Mouse (Mus musculus) frontal cortex, adult 2 months (tissue): Measurements from ENCODE around the gene Hivep1. TPM values are rescaled to one million over a fixed set of nuclear protein-coding genes. Genes with fewer than 3 reads are reported as not detected.

Experiments used
- DNase-seq, 2 experiments: peaks; one replicate each; pipeline ENCODE4 v3.0.0; 2022; ENCODE audit warnings: low spot score in 1 of 2; ENCODE audit errors: extremely low spot score in 1 of 2
- polyA plus RNA-seq: library from polyadenylated mRNA; depleted of rRNA; stranded (reverse); fragments of >200 nt; gene quantifications from 2 replicates; pipeline ENCODE4 v1.2.3, GENCODE M21; 2012

The Hivep1 gene
- polyA plus RNA-seq, 1 experiment: 27.7 TPM

DNA sequence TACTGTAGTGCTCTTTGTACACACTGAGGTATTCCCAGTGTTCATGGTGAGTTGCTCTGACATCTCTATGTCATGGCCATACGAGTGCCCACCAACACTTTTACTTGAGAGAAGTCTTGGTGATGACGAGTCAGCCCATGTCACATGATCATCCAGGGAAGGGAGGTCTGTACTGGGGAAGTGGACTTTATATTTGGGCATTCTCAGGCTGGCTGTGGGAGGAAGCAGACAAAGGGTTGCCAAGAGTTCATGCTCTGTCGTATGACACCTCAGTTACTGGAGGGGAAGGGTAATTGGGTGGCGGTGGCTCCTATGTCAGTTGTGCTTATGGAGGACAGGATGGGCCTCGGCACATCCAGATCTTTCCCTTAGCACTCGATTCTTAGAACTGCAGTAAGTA lies 21.5 kb downstream of the Hivep1 start:
- no peak for DNase-seq

DNA sequence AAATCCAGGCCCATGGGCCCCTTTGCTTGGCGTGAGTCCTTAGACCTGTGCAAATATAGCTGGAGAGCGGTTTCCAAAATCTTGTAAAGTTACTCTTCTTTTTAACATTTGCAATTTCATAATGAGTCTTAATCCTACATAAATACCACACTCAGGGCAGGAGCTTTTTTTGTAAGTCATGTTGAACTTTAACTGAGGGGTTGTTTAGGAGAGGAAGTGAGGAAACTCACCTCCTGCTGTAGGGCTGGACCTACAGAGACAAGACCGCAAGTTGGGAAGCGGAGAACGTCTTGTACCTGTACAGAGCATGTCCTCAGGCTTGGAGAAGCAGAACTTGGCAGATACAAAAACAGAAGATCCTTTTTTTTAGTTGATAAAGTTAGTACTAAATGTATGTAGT lies 23.7 kb downstream of the Hivep1 start:
- no peak for DNase-seq

DNA sequence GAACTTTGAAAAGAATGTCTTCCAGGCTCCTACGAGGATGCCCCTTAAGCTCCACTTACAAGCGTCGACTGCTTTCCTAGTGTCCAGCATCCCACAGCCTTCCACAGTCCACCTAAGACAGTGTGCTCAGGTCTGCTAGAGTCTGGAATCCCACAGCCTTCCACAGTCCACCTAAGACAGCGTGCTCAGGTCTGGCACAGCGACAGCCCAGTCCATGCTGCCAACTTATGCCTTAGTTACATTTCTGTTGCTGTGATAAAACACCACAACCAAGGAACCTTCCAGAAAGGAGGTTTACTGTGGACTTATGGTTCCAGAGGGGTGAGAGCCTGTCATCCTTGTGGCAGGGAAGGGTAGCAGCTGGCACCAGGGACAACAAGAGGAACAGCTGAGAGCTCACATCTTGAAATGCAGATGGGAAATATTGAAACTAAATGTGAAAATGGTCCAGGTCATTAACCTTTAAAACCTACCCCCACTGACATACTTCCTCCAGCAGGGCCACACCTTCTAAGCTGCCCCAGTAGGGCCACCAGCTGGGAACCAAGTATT lies 25.0 kb downstream of the Hivep1 start:
- DNase-seq: no peak

DNA sequence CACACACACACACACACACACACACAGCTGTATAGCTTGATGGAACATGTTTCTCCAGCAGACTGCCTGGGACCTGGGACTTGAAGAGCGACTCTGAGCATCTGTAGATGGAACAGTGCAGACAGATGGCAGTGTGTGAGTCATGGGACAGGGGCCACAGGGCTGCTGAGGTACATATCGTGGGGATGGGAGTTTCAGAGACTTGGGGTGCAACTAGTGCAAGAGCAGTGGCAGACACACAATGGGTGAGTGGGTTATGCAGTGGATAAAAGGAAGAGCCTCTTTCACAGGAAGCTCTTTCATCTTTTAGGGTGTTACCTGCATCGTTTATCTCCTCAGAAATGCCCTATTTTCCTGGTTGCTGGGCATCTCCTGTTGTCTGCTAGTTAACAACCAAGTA lies 25.8 kb downstream of the Hivep1 start:
- no peak for DNase-seq

DNA sequence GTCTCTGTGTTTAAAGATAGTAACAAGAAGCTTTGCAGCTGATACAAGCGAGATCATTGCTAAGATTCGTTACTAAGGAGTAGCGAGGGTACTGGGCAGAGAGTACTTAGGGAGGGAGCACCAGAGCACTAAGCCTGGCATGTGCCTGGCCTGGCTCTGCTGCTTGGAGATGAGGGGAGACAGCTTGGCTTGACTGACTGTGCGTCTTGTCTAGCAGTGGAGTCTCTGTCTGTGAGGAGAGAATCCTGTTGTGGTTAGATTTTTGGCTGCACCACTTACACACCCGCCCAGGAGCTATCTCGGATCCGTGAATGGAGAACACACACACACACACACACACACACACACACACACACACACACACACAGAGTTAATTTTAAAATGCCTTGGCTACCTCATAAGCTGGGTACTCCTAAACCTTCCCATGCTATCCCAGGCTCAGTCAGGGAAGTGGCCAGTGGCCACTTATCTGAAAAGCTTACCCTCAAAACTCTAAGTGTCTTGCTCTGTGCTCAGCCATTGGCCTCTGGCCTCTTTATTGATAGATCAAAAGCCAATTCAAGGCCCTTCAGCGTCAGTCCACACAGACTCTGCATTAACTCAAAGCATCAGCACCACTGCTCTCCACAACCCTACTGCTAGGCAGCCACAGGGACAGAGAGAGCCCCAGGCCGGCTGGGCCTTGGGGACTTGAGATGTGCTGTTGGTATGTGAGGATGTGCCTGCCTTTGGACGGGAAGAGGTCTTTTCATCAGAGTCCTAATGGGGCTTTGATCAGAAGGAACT lies 28.5 kb downstream of the Hivep1 start:
- no peak for DNase-seq

DNA sequence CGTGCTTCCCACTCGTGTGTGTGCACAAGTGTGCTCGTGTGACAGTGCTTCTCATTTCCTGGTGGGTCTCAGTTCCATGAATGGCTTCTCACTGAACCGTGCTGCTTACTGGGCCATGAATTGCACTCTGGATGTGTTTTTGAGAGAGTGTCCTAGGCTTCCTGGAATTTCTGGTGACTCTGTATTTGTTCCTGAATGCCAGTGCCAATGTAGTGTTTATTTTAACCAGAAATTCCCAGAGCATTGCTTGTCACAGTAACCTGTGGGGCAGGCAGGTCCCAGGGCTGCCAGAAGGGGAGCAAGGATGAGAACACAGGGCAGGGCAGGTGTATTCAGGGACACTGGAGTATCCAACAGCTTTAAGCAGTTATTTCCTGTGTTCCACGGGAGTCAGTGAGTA lies 36.5 kb downstream of the Hivep1 start:
- no peak for DNase-seq

DNA sequence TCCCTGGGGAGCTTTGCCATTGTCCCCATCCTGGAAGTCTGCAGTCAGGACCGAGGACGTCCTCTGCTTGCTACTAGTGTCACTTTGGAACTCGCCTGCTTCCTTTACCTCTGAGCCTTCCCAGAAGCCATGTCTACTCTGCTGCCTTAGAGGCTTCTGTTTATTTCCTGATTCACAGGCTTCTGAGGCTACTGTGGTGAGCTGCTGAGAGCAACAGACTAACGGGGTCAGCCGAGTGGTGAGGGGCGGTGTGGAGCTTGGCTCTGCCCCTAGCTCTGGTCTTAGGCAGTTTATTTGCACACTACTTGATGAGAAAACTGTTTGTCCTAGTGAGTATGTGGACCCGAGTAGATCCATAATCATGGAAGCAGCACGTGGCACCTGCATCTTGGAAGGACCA lies 37.2 kb downstream of the Hivep1 start:
- DNase-seq: no peak

DNA sequence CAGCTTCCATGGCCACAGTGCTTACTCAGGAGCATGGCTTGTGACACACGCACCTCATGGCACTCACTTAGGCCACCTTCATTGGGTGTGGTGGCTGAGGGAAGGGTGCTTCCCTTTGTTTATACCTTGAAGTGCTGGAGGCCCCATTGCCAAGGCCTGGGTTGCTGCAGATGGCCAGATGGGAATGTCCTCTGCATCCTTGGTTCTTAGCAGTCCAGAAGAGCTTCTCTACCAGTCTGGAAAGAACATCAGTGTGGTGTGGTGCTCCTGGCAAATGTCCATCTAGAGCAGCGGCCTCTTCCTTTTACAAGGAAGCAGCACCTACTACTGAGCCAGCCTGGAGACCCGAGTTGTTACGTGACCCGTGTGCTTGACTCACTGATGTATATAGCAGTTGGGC lies 38.9 kb downstream of the Hivep1 start:
- DNase-seq: no peak

DNA sequence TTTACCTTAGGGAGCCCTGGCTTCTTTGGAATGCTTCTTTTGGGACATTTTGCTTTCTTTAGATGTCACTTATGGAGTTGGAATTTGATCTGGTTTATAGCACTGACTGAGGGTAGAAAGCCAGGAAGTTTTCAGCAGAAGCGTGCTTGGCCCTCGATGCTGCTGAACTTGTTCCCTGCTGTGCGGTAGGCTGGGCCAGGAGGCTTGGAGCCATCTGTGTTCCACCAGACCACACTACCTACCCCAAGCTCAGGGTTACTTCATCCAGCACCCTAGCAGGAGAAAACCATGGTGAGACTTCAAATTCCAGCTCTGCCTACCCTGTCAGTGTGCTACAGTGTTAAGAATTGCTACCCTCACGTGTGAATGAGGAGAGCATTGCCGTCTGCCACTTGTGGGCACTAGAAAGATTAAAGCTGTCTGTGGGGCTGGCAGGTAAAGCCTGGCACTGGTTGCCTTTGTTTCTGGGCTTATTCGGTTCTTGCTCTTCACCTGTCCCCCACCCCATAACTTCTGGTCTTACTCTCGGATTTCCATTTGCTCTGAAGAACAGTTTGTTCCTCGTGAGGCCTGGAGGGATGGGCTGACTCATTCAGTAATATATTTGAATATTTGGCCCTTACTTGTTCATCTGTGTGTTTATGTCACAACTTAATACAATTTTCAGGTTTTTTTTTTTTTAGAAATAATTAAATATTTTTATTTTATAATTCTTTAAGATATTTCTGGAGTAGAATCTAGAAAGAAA lies 40.7 kb downstream of the Hivep1 start:
- DNase-seq: no peak

DNA sequence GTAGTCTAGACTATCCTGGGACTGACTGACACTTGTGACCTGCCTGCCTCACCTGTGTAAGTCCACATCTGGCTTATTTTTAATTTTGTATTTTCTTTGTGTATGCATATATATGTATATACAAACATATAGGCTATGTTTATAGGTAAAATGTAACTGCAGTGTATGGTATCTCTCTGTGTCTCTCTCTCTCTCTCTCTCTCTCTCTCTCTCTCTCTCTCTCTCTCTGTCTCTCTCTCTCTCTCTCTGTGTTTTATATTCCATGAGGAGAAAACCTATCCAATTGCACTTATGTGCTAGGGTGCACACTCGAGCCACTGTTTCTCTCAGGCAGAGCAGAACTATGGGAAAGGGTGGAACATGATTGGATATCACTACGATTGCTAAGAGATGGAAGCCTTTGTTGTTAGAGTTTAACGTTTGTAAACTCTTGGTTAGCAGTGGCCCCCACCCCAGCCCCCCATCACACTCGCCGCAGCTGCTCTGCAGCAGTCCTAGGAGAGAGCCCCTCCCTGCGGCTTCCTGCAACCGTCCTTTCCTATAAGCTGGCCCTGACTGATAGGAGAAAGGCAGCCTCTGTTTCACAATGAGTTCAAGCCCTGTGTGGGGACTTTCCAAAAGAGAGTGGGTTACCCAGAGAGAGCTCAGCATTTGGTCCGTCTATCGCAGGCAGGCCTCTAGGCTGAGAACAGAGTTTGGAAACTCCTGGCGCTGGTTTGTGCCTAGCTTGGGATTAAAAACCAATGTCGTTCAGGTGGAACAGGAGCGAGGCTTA lies 41.6 kb downstream of the Hivep1 start:
- DNase-seq: no peak

DNA sequence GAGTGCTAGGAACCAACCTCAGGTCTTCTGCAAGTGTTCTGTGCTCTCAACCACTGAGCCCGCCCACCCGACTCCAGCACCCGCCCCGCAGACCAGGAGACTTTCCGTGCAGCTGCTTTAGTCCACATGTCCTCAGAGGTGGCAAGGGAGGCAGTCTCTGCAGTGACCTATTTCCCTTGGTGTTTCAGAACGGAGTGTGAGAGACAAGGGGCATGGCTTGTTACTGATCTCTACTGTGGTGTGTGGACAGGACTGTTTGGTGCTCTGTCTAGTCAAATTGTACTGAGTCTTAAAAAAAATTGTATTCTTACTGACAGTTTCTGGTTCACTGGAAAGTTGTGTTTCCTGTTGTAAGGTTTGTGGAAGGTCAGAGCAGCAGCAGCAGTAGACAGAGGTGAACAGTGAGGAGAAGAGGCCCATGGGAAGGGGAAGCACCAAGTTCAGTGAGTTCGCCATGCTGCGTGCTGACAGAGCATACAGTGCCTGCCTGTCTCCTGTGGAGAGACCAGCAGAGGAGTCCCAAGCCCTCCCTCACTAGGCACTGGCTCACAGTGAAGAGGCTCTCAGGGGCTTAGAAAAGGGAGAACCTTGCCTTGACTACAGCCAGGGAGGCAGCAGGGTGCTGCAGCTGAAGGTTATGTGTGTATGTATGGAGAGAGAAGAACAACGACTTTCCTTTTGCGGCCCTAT lies 44.1 kb downstream of the Hivep1 start:
- DNase-seq: no peak

DNA sequence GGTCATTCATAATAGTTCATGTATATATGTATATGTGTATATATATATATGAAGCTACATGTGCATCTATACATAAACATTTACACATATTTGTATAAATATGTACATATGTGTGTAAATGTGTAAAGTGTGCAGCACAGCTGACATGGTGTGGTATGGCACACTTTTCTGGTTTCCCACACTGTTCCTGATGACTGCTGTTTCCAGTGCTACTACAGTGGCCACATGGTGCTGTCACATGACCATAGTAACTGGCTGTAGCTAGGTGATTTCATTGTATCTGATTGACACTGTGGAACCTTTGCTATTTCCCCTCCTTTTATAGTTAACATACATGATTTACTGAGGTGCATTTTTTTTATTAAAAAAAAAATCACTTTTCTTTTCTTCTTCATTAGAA lies 45.3 kb downstream of the Hivep1 start:
- DNase-seq: no peak

DNA sequence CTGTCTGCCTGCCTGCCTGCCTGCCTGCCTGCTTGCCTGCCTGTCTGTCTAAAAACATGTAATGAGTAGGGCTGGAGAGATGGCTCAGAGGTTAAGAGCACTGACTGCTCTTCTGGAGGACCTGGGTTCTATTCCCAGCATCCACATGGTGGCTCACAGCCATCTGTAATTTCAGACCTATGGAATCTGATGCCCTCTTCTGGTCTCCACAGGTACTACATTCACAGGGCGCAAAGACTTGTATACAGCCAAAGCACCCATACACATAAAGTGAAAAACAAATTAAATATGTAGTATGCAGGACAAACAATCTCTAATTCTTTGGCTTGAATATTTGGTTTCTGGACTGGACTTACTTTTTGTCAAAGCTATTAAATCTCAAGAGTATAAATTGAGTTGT lies 46.7 kb downstream of the Hivep1 start:
- no peak for DNase-seq

DNA sequence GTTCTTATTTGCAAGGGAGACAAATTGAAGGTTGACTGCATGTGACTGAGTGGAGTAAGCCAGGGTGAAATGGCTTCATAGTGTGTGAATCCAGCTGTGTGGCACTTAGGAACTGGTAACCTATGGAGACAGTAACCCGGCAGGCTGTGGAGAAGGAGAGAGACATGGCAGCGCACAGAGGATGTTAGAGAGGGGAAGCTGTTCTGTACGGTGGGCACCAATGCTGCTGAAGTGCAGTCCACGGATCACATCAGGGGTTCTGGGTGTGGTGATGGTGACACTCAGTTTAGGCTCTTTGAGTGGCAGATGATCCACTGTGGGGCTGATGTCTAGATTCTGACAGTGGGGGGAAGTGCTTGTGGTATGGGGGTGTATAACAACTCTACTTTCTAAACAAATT lies 47.7 kb downstream of the Hivep1 start:
- DNase-seq: no peak

DNA sequence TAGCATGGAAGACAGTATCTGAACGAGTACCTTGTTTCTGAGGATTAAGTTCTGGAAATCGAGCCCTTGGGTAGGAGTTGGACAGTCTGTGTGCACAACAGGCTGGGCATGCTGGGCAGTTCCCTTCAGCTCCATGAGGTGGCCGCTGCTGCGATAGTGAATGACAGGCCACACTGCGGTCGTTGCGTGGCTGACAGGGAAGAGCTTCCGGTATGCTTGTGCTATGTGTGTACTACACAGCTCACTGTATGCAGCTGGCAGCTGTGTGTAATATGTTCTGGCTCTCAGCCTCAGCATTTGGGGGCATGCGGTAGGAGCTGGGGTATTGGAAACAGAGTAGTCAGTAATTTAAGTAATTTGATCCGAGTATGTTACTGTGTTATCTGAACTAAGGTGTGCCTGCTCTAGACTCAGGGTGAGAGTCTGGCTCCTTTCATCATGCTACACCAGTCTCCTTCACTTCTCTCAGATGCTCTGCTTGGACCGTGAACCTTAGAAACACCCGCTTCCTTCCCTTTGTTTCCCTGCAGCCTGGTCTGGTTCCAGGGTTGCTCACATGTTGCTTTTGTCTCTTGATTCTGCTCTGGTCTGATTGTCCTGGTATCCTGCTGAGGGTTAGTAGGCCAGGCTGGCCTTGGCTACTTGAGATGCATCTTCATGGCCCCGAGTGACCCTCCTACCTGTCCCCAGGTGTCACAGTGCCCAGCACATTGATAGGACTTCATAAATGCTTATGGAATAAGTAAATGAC lies 49.8 kb downstream of the Hivep1 start:
- DNase-seq: peak in 1 of 2 experiments; percentile 34

DNA sequence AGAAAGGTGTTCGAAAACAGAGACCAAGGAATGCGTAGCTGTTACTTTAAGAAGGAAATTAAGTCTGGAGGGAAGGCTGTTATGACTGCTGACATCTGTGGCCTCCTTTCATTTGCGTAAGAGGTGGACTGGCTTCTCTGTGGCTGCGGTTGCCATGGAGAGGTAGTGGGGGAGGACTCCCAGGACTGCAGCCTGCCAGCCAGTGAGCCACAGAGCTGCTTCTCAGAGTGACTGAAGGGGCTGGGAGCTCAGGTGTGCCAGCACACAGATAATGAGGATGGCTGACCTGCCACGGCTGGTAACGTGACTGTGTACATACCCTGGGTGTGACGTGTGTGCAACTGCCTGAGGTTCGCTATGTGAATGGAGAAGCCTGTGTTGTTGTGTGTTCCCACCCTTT lies 51.2 kb downstream of the Hivep1 start:
- DNase-seq: peak; percentile 67 to 77

DNA sequence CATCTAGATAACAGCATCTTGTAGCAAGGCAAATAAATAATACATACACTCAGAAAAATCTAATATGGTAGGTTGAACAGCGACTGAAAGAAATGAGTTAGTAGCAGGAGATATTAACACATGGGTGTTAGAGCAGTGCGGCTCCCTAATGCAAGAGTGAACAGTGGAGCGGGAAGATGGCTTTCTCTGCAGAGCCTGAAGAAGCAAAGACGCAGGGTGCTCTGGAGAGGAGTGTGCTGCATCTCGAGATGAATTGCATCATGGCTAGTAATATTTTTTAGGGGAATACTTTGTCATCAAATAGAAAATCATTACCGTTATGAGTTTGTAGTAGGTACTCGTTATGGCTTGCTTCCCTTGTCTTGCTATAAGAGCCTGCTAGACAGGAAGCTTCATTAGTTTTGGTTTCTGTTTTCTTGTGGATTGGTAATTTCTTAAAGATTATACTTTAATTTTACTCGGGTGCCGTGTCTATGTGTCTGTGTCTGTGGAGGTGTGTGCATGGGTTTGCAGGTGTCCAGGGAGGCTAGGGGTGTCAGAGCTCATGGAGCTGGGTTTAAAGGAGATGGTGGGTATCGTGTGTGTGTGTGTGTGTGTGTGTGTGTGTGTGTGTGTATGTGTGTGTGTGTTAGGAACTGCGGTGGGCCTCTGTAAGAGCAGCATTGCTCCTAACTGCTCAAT lies 51.8 kb downstream of the Hivep1 start:
- no peak for DNase-seq

DNA sequence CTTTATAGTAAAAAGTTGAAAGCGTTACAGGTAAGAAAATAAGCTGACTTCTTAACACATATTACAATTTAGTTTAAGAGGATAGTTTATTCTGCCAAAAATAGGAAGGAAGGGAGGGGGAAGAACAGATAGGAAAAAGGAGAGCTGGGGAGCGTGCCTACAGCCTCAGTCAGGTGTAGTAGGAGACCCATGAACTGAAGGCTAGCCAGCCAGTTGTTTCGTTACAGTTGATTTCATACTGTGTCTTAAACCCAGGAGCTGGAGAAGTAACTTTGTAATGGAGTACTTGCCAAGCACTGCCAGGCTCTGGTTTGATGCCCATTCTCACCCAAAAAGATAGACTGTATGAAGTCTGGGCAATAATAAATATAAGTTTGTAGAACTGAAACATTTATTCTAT lies 52.5 kb downstream of the Hivep1 start:
- no peak for DNase-seq

DNA sequence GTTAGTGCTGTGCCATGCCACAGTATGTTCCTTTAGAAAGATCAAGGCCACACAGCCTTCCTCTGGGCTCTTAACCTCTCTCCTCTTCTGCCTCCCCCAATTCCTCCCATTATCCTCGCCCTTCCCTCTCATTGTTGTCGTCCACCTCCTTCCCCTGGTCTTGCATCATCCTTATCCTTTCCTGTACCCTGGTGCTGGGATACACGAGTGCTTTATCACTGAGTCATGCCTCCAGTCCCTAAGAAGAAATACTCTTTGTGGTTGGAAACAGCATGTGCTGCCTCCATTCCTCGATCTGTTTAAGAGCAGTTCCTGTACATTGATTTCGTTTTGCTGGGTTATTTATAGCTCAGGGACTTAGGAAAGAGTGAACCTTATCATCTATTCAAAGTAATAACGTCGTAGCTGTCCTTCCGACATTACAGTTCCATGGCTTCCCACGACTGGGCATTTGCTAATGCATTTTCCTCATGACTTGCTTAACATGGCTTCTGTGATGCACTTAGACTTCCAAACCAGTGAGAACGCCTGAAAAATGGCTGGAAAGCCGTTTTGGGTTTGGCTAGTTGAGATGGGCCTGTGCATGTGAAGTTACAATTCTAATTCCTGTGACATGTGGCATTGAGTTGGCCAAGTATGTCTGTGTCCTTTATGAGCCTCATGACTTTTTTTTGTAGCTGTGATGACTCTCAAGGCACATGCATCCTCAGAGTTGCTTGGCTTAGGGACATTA lies 56.8 kb downstream of the Hivep1 start:
- DNase-seq: peak in 1 of 2 experiments; percentile 1
